Mouse (Mus musculus) intestine, embryonic 16.5 days (tissue): ENCODE measurements at regions not wholly inside any gene's neighbourhood (a gene's known extent, or its start where the extent isn't known, plus 50 kb on each side); places are given as distances from the start of the nearest gene placed in this dataset.

Source experiments
- ATAC-seq: fragments of 200-750 bp; cut with Nextera tagmentation; 2 replicates; pipeline ENCODE4 v1.8.0; 2017; ENCODE audit warnings: moderate TSS enrichment, moderate library complexity
- H3K27ac ChIP-seq: fragments of 300-500 bp; sonication (generic); 2 replicates; pipeline ENCODE4 v1.5.1; 2014; ENCODE audit warnings: mild to moderate bottlenecking, low read length
- H3K27me3 ChIP-seq: fragments of 300-500 bp; sonication (generic); replicated peaks from 2 replicates; pipeline ENCODE4 v1.6.1; 2014; ENCODE audit warnings: low read length, control low read depth, mixed read lengths; ENCODE audit not compliant: control insufficient read depth, insufficient read depth
- H3K36me3 ChIP-seq: fragments of 300-500 bp; sonication (generic); 2 replicates; pipeline ENCODE4 v1.6.1; 2014; ENCODE audit warnings: low read length, control low read depth; ENCODE audit not compliant: control insufficient read depth, insufficient read depth
- H3K4me1 ChIP-seq: fragments of 300-500 bp; sonication (generic); 2 replicates; pipeline ENCODE4 v1.6.1; 2014; ENCODE audit warnings: low read length, control low read depth, mixed read lengths; ENCODE audit not compliant: control insufficient read depth, insufficient read depth
- H3K4me2 ChIP-seq: fragments of 300-500 bp; sonication (generic); 2 replicates; pipeline ENCODE4 v1.6.1; 2014; ENCODE audit warnings: low read depth, low read length, control low read depth
- H3K4me3 ChIP-seq: fragments of 300-500 bp; sonication (generic); 2 replicates; pipeline ENCODE4 v1.5.1; 2014; ENCODE audit warnings: mild to moderate bottlenecking, low read length
- H3K9ac ChIP-seq: fragments of 300-500 bp; sonication (generic); 2 replicates; pipeline ENCODE4 v1.6.1; 2014; ENCODE audit warnings: low read depth, low read length
- H3K9me3 ChIP-seq: fragments of 300-500 bp; sonication (generic); 2 replicates; pipeline ENCODE4 v1.6.1; 2016; ENCODE audit warnings: low read length, control low read depth; ENCODE audit not compliant: control insufficient read depth
- WGBS: fragments of 180-500 bp; shearing (Covaris S2); extraction: QIAGEN DNeasy Blood & Tissue Kit; methylation state at CpG from one replicate; pipeline ENCODE4 v1.1.7; 2014; 5-methylcytosine and 5-hydroxymethylcytosine counted together

DNA sequence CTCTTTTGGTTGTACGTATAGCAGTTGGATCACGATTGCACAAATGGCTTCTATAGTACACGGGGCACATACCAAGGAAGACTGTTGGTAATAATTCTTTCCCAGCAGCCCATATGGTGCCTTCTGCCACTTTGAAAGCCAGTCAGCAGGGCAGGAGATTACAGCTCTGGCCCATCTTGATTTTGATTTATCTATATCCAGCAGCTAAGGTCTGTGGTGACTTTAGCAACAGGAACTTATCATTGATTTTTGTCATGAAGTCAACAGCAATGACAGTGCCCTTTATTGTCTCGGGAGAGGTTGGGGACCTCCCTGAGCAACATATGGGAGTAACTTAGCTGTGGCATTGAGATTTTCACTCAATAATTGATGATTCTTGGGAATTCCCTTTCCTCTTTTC, 64.1 kb upstream of the Tab2 start:
- WGBS: 75% methylated on average over 4 of the region's 4 CpGs
- Histone ChIP-seq H3K27me3 (no peaks in the 10 kb centered on the region), H3K4me2 (no peak overlapping the region), H3K36me3 (no peaks in the 10 kb centered on the region), H3K4me1 (no peaks in the 10 kb centered on the region), H3K9ac (no peak overlapping the region), H3K9me3 (no peaks in the 10 kb centered on the region), H3K27ac (no peak overlapping the region), H3K4me3 (no peak overlapping the region)
- no peak for ATAC-seq

- Histone ChIP-seq H3K36me3 (no peaks in the 10 kb centered on the region), H3K4me1 (no peaks in the 10 kb centered on the region), H3K9ac (no peak overlapping the region), H3K27me3 (no peaks in the 10 kb centered on the region), H3K4me2 (no peak overlapping the region), H3K9me3 (no peaks in the 10 kb centered on the region), H3K4me3 (no peak overlapping the region), H3K27ac (no peak overlapping the region)
- peak; percentile 38 for ATAC-seq
Observed at GRCm38 (mm10) chr10:8018229-8019026, 62.4 kb upstream of the Tab2 start.

DNA sequence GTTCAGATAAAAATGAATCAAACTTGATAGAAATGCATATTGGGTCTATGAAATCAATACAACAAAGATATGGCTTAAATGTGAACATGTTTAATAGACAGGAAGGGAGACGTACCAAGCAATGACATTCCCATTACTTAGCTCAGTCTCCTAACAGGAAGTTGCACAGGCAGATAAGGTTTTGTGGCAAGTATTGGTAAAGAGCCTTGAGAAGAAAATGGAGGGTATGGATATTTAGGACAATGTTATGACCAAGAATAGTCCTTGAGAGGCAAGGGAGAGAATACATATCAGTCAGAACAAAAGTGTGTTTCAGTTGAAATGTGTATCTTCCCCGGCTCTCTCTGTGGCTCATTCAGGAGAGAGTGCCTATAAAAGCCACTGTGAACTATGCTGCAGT, 60.7 kb upstream of the Tab2 start:
- WGBS: 78% methylated on average over 2 of the region's 2 CpGs
- H3K4me2 ChIP-seq: no peak overlapping the region
- H3K36me3 ChIP-seq: no peaks in the 10 kb centered on the region
- H3K27me3 ChIP-seq: no peaks in the 10 kb centered on the region
- H3K9ac ChIP-seq: no peak overlapping the region
- H3K9me3 ChIP-seq: no peaks in the 10 kb centered on the region
- no peak for ATAC-seq
- H3K27ac ChIP-seq: no peak overlapping the region
- H3K4me3 ChIP-seq: no peak overlapping the region
- H3K4me1 ChIP-seq: no peaks in the 10 kb centered on the region

DNA sequence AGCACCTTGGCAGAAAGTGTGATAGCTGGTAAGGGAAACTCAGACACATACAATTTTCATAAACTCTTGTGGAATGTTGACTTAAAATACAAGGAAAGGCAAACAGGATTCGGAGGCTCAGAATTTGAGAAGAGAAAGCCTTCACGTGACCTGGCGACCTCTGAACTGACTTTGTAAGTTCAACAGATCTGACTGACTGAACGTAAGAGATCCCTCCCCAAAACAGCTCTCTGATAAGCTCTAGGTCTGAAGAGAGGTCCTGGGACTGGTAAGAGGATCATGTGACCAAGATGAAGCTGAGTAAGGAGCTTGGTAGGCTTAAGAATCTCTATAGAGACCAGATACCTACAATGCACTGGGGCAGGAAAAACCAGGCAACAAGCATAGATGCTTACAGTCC, 55.7 kb upstream of the Tab2 start:
- Histone ChIP-seq H3K36me3 (no peaks in the 10 kb centered on the region), H3K27ac (no peak overlapping the region), H3K4me2 (no peak overlapping the region), H3K9me3 (no peaks in the 10 kb centered on the region), H3K4me1 (no peaks in the 10 kb centered on the region), H3K4me3 (no peak overlapping the region), H3K9ac (no peak overlapping the region), H3K27me3 (no peaks in the 10 kb centered on the region)
- WGBS: 46% methylated on average over 4 of the region's 4 CpGs
- ATAC-seq: no peak

DNA sequence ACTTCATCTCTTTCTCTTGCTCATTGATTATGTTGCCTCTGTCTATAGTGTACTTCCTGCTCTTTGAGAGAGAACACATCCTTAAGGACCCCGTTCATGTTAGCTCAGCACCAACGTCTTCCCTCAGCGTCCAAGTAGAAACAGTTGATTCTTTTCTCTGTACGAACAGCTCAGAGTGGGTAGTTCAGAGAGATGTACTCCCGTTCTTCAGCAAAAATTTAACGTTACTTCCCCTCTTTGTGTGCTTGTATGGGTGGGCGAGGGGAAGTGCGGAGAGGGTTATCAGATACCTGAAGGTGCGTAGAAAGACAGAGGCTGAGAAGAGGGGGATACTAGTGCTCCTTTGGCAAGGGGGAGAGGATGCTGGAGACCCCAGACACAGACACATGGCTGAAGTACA, 55.1 kb upstream of the Tab2 start:
- Histone ChIP-seq H3K9ac (no peak overlapping the region), H3K27me3 (no peaks in the 10 kb centered on the region), H3K27ac (no peak overlapping the region), H3K9me3 (no peaks in the 10 kb centered on the region), H3K4me3 (no peak overlapping the region), H3K36me3 (no peaks in the 10 kb centered on the region), H3K4me1 (no peaks in the 10 kb centered on the region), H3K4me2 (no peak overlapping the region)
- WGBS: 82% methylated on average over 9 of the region's 9 CpGs
- no peak for ATAC-seq

GRCm38 (mm10) chr10:8009855-8010254, 53.8 kb upstream of the Tab2 start:
- H3K27ac ChIP-seq: no peak overlapping the region
- no peaks in the 10 kb centered on the region for H3K27me3 ChIP-seq
- no peaks in the 10 kb centered on the region for H3K9me3 ChIP-seq
- H3K4me2 ChIP-seq: no peak overlapping the region
- H3K4me1 ChIP-seq: no peaks in the 10 kb centered on the region
- WGBS: 84% methylated on average over 1 of the region's 1 CpGs
- ATAC-seq: no peak
- no peak overlapping the region for H3K9ac ChIP-seq
- H3K4me3 ChIP-seq: no peak overlapping the region
- no peaks in the 10 kb centered on the region for H3K36me3 ChIP-seq

DNA sequence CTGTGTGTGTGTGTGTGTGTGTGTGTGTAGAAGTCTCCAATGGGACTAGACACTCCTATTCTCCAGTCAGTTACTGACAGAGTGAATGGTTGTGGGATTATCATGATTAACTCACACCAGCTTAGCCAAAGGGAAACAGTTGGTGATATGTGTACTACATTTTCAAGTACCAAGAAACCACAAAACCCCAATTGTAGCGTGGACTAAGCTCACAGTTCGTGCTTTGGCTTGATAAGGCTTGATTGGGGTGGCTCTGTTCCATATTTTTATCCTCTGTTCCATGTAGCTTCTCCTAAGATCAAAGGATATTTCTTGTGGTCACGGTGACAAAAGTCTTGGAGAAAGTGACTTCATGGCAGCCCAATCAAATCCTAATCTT, 51.9 kb upstream of the Tab2 start:
- WGBS: 79% methylated on average over 3 of the region's 3 CpGs
- H3K4me1 ChIP-seq: no peaks in the 10 kb centered on the region
- no peak overlapping the region for H3K27ac ChIP-seq
- no peak overlapping the region for H3K4me2 ChIP-seq
- no peaks in the 10 kb centered on the region for H3K27me3 ChIP-seq
- H3K9me3 ChIP-seq: no peaks in the 10 kb centered on the region
- no peak overlapping the region for H3K9ac ChIP-seq
- no peak overlapping the region for H3K4me3 ChIP-seq
- H3K36me3 ChIP-seq: no peaks in the 10 kb centered on the region
- no peak for ATAC-seq

- WGBS: 79% methylated on average over 5 of the region's 5 CpGs
- H3K4me3 ChIP-seq: no peak overlapping the region
Observed at GRCm38 (mm10) chr10:8007286-8007989, 51.4 kb upstream of the Tab2 start.

More at GRCm38 (mm10) chr10:8007286-8007989, 51.4 kb upstream of the Tab2 start:
- no peak for ATAC-seq
- Histone ChIP-seq H3K27me3 (no peaks in the 10 kb centered on the region), H3K9ac (no peak overlapping the region), H3K36me3 (no peaks in the 10 kb centered on the region), H3K27ac (no peak overlapping the region), H3K4me2 (no peak overlapping the region), H3K4me1 (no peaks in the 10 kb centered on the region), H3K9me3 (no peaks in the 10 kb centered on the region)
